Mouse (Mus musculus) forebrain, embryonic 11.5 days (tissue): ENCODE results near the gene Slc22a23. TPM values are rescaled to one million over a fixed set of nuclear protein-coding genes. Genes with fewer than 3 reads are reported as not detected.
A peak's percentile ranks its signal among the peaks of the same experiment; 100 is the strongest.

Experiments used
- ATAC-seq: fragments of 200-750 bp; cut with Nextera tagmentation; replicated peaks from 2 replicates; pipeline ENCODE4 v1.8.0; 2017; ENCODE audit warnings: moderate TSS enrichment; ENCODE audit not compliant: low FRiP score
- DNase-seq: peaks from one replicate; pipeline ENCODE4 v3.0.0-alpha.2; 2017; ENCODE audit warnings: low spot score
- H3K27ac ChIP-seq: fragments of 300-500 bp; sonication (generic); 2 replicates; pipeline ENCODE4 v1.5.1; 2014; ENCODE audit warnings: low read depth, low read length
- H3K27me3 ChIP-seq: fragments of 300-500 bp; sonication (generic); 2 replicates; pipeline ENCODE4 v1.6.1; 2014; ENCODE audit warnings: mild to moderate bottlenecking, low read length, mixed read lengths; ENCODE audit not compliant: control insufficient read depth, insufficient read depth
- H3K36me3 ChIP-seq: fragments of 300-500 bp; sonication (generic); 2 replicates; pipeline ENCODE4 v1.6.1; 2014; ENCODE audit warnings: mild to moderate bottlenecking, low read length, moderate library complexity, mixed read lengths; ENCODE audit not compliant: control insufficient read depth, insufficient read depth
- H3K4me1 ChIP-seq: fragments of 300-500 bp; sonication (generic); replicated peaks from 2 replicates; pipeline ENCODE4 v1.6.1; 2014; ENCODE audit warnings: low read length, mixed read lengths; ENCODE audit not compliant: control insufficient read depth, insufficient read depth
- H3K4me2 ChIP-seq: fragments of 300-500 bp; sonication (generic); 2 replicates; pipeline ENCODE4 v1.6.1; 2014; ENCODE audit warnings: low read depth, mild to moderate bottlenecking, low read length, moderate library complexity, mixed read lengths; ENCODE audit not compliant: severe bottlenecking
- H3K4me3 ChIP-seq: fragments of 300-500 bp; sonication (generic); 2 replicates; pipeline ENCODE4 v1.5.1; 2014; ENCODE audit warnings: low read depth, low read length
- H3K9ac ChIP-seq: fragments of 300-500 bp; sonication (generic); 2 replicates; pipeline ENCODE4 v1.6.1; 2014; ENCODE audit warnings: low read length
- H3K9me3 ChIP-seq: fragments of 300-500 bp; sonication (generic); 2 replicates; pipeline ENCODE4 v1.6.1; 2016; ENCODE audit warnings: low read length, mixed read lengths; ENCODE audit not compliant: control insufficient read depth
- WGBS: fragments of 180-500 bp; shearing (Covaris S2); extraction: QIAGEN DNeasy Blood & Tissue Kit; methylation state at CpG from one replicate; pipeline ENCODE4 v1.1.7; 2014; 5-methylcytosine and 5-hydroxymethylcytosine counted together
- polyA plus RNA-seq: library from polyadenylated mRNA; unstranded; fragments of >200 nt; fragmentation: Nextera tagmentation; extraction: Ambion mirVana; gene quantifications from 2 replicates; pipeline ENCODE4 v1.2.1, GENCODE M21; 2014

The Slc22a23 gene
- polyA plus RNA-seq, 1 experiment from 2014 or later: 16.9 TPM

DNA sequence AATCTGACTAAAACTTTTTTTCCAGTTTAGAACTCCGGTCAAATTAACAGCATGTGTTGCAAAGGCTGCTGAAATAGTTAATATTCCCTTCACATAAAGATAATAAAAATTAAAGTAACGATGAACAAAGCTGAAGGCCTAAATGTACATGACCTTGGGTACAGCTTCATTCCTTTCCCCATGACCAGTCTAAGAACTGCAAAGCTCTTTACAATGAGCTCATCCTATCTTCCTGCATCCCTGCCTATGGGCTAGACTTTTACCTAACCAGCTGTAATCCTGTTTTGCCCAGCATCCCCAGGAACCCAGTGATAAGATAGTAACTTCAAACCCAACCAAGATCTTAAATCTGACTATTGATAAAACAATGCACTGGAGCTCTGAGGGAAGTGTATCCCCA, 56.9 kb downstream of the Slc22a23 start:
- ATAC-seq (peak; percentile 68; the same call in 1 of the 2 replicates), DNase-seq (no peak)
- Histone ChIP-seq H3K36me3 (no peaks in the 10 kb centered on the region), H3K9me3 (no peaks in the 10 kb centered on the region), H3K4me3 (no peak overlapping the region), H3K27me3 (no peaks in the 10 kb centered on the region), H3K9ac (no peak overlapping the region; the same call in 1 of the 2 replicates), H3K27ac (peak overlapping the region; percentile 84), H3K4me2 (peak overlapping the region; percentile 22; the same call in 1 of the 2 replicates), H3K4me1 (peaks cover 14% of the 10 kb centered on the region; the same call in 1 of the 2 replicates)
- WGBS: 27% methylated on average over 2 of the region's 2 CpGs

DNA sequence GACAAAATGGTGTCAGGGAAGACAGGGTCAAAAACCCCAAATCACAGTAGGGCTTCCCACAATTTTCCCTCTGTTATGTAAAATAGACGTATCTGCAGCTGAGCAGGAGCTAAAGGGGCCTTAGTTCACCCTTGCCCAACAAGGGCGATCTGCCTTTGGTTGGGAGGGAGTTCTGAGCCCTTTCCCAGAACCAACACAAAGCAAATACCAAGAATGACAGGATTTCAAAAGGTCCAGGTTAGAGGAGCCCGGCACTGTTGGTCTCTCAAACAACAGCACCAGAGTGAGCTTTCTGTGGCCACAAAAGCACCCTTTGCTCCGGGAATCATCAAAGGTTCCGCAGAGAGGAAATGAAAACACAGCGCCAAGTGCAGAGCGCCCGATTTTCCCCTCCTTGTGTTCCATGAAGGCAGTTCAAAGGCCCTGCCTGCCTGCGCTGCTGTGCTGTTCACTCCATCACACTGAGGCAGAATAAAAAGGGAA, 57.3 kb downstream of the Slc22a23 start:
- DNase-seq (peak; percentile 79), ATAC-seq (peak; percentile 91)
- H3K9me3 ChIP-seq: no peaks in the 10 kb centered on the region
- 4% methylated on average over 9 of the region's 9 CpGs for WGBS
- H3K36me3 ChIP-seq: no peaks in the 10 kb centered on the region
- no peak overlapping the region for H3K4me3 ChIP-seq
- peak overlapping the region; percentile 84 for H3K27ac ChIP-seq
- H3K9ac ChIP-seq: peak overlapping the region; percentile 30; the same call in 1 of the 2 replicates
- no peak overlapping the region for H3K4me2 ChIP-seq
- peaks cover 14% of the 10 kb centered on the region; the same call in 1 of the 2 replicates for H3K4me1 ChIP-seq
- H3K27me3 ChIP-seq: no peaks in the 10 kb centered on the region

DNA sequence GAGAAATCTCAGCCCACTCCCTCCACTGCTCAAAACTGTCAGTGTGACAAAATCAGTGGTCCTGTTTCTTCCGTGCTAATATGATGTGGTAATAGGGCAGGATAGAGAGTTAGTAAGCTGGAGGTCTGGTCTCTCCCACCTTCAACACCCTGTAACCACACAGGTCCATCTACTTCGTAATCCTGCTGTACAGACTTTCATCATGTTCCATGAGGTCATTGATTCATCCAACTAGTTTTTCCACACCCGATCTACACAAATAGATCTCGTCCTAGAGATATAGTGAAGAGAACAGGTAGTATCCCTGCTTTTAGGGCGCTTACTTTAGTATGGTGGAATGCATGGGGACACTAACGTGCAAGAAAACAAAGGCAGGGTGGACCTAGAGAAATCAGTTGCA, 63.6 kb downstream of the Slc22a23 start:
- H3K36me3 ChIP-seq: no peaks in the 10 kb centered on the region
- WGBS: 91% methylated on average over 6 of the region's 6 CpGs
- H3K27ac ChIP-seq: no peak overlapping the region
- ATAC-seq (no peak), DNase-seq (no peak)
- no peaks in the 10 kb centered on the region for H3K9me3 ChIP-seq
- peaks cover 3% of the 10 kb centered on the region; the same call in 1 of the 2 replicates for H3K4me1 ChIP-seq
- H3K9ac ChIP-seq: no peak overlapping the region
- H3K27me3 ChIP-seq: no peaks in the 10 kb centered on the region
- H3K4me3 ChIP-seq: no peak overlapping the region
- H3K4me2 ChIP-seq: no peak overlapping the region

DNA sequence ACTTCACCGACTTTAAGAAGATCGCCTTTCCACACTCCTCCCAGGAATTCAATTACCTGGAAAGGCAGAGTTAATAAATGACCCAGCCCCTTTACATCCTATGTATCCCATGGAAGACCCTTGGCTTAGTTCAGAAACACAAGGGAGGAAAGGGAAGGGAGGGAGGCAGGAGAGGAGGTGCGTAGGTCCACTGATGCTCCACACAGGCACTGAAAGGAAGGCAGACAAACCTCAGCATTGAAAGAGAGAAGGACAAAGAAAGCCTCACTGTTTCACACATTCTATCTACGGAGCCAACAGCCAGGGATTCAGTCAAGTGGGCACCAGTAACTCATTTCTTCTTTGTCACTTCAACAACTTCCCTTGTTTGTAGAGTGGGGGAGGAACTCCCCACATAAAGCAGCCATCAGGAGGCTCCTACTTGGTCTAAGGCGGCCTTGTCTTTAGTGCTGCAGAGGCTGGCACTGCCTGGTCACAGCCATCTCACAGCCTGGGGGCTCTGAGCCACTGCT, 66.2 kb downstream of the Slc22a23 start:
- WGBS: 70% methylated on average over 5 of the region's 5 CpGs
- Histone ChIP-seq H3K36me3 (no peaks in the 10 kb centered on the region), H3K4me1 (peaks cover 3% of the 10 kb centered on the region; the same call in 1 of the 2 replicates), H3K4me2 (no peak overlapping the region), H3K27ac (no peak overlapping the region), H3K9ac (no peak overlapping the region), H3K27me3 (no peaks in the 10 kb centered on the region), H3K4me3 (no peak overlapping the region), H3K9me3 (no peaks in the 10 kb centered on the region)
- ATAC-seq (no peak), DNase-seq (no peak)

DNA sequence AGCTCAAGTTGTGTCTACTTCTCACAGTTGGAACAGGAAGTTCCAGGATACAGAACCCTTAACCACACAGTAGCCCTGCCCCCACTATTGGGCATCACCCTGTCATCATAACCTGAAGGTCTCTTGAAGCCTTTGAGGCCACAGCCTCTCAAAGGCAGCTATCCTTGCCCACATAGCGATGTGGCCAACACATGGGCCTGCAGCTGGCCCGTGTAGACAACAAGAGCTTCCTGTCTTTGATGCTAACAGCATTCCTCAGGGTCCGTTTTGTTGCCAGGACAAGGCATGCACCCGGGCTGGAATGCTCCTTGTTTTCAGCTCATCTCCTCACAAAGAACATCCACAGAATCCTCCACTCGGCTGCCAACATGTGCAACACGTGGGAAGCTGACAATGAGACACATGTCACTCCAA, 66.7 kb downstream of the Slc22a23 start:
- DNase-seq: no peak
- H3K4me1 ChIP-seq: peaks cover 3% of the 10 kb centered on the region; the same call in 1 of the 2 replicates
- WGBS: 74% methylated on average over 6 of the region's 6 CpGs
- no peak overlapping the region for H3K4me2 ChIP-seq
- H3K9ac ChIP-seq: no peak overlapping the region
- no peaks in the 10 kb centered on the region for H3K36me3 ChIP-seq
- H3K27me3 ChIP-seq: no peaks in the 10 kb centered on the region
- no peak for ATAC-seq
- H3K4me3 ChIP-seq: no peak overlapping the region
- no peaks in the 10 kb centered on the region for H3K9me3 ChIP-seq
- no peak overlapping the region for H3K27ac ChIP-seq

DNA sequence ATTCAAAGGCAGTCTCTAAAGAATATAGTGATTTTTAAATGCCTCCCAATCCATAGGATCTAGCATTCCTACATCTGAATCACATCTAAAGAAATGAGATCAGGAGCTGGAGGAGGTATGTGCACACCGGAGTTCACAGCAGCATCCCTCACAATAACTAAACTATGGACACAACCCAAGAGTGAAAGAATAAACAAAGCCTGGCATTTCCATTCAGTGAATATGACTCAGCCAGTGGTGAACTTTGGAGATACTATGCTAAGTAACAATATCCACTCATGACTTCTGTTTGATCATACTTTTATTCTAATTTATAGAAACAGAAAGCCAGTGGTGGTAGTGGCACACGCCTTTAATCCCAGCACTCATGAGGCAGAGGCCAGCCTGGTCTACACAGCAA, 67.4 kb downstream of the Slc22a23 start:
- 95% methylated on average over 2 of the region's 2 CpGs for WGBS
- DNase-seq: no peak

DNA sequence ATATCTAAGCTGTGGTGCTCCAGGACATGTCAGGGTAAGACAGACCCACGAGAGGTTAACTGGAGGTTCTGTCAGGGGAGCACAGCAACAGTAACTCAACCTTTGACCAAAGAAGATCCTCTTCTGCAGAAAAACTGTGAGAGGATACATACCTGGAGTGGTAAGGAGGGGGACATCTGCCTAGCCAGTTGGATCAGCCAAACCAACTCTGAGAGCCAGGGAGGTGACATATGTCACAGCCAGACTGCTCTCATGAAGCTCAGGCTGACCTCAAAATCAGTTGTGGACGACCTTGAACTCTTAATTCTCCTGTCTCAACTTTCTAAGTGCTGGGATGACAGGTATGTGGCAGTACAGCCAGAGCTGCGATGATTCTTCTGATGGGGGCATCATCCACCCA, 68.0 kb downstream of the Slc22a23 start:
- no peak overlapping the region for H3K4me3 ChIP-seq
- no peak overlapping the region for H3K9ac ChIP-seq
- DNase-seq (no peak), ATAC-seq (no peak)
- WGBS: 92% methylated on average over 3 of the region's 3 CpGs
- no peak overlapping the region for H3K4me2 ChIP-seq
- H3K4me1 ChIP-seq: peaks cover 3% of the 10 kb centered on the region; the same call in 1 of the 2 replicates
- no peaks in the 10 kb centered on the region for H3K36me3 ChIP-seq
- H3K9me3 ChIP-seq: no peaks in the 10 kb centered on the region
- no peaks in the 10 kb centered on the region for H3K27me3 ChIP-seq
- H3K27ac ChIP-seq: no peak overlapping the region

More for the DNA sequence above, 67.4 kb downstream of the Slc22a23 start:
- Histone ChIP-seq H3K4me3 (no peak overlapping the region), H3K9me3 (no peaks in the 10 kb centered on the region), H3K36me3 (no peaks in the 10 kb centered on the region), H3K27ac (no peak overlapping the region), H3K4me1 (peaks cover 3% of the 10 kb centered on the region; the same call in 1 of the 2 replicates), H3K9ac (no peak overlapping the region), H3K4me2 (no peak overlapping the region), H3K27me3 (no peaks in the 10 kb centered on the region)
- ATAC-seq: no peak

DNA sequence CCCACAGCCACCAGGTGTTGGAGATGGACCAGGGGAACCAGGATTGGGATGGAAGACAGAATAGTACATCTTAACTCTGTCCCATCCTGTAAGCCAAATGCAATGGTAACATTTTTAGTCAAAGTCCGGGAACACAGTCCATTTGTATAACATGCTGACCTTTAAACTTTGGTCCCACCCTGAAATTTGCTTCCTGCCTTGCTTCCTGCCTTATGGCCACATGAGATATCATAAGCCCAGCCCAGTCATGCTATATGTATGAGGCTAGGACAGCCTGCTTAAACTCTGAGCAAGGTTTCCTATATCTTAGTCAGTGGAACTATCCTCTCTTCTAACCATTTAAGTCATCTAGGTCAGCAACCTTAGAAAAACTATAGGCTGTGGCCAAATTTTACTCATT, 70.1 kb downstream of the Slc22a23 start:
- 78% methylated on average over 1 of the region's 1 CpGs for WGBS

DNA sequence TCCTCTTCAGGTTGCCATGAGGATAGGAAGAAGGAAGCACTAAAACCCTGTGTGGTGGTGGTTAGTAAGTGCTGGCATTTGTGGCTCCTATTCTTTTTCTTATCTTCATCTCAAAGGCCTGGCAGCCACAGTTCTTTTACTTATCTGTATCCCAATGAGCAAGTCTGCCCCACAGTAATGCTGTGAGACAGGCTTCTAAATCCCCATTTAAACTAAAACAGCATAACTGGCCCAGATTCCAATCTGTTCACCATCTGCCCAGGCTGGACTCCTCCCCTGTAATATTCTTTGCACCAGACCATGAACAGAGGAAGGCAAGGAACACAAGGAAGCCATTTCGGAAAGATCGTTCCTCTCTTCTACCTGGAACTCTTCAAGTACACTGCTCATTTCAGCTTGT, 70.6 kb downstream of the Slc22a23 start:
- Histone ChIP-seq H3K9ac (no peak overlapping the region), H3K27ac (no peak overlapping the region), H3K9me3 (no peaks in the 10 kb centered on the region), H3K4me3 (no peak overlapping the region), H3K4me2 (no peak overlapping the region), H3K4me1 (peaks cover 8% of the 10 kb centered on the region), H3K27me3 (no peaks in the 10 kb centered on the region), H3K36me3 (no peaks in the 10 kb centered on the region)
- WGBS: 99% methylated on average over 2 of the region's 2 CpGs
- no peak for DNase-seq
- no peak for ATAC-seq

More for the DNA sequence above, 70.1 kb downstream of the Slc22a23 start:
- Histone ChIP-seq H3K36me3 (no peaks in the 10 kb centered on the region), H3K9ac (no peak overlapping the region), H3K9me3 (no peaks in the 10 kb centered on the region), H3K4me1 (peaks cover 8% of the 10 kb centered on the region), H3K27me3 (no peaks in the 10 kb centered on the region), H3K4me3 (no peak overlapping the region), H3K27ac (no peak overlapping the region), H3K4me2 (no peak overlapping the region)
- DNase-seq (no peak), ATAC-seq (no peak)
